Mouse (Mus musculus) hindbrain, embryonic 14.5 days (tissue): ENCODE measurements at regions not wholly inside any gene's neighbourhood (a gene's known extent, or its start where the extent isn't known, plus 50 kb on each side); places are given as distances from the start of the nearest gene placed in this dataset.

ENCODE experiments used
- ATAC-seq: fragments of 200-750 bp; cut with Nextera tagmentation; 2 replicates; pipeline ENCODE4 v1.8.0; 2017; ENCODE audit warnings: moderate number of reproducible peaks, mild to moderate bottlenecking, moderate TSS enrichment, moderate library complexity; ENCODE audit not compliant: low FRiP score
- DNase-seq: peaks from one replicate; pipeline ENCODE4 v3.0.0-alpha.2; 2015; ENCODE audit warnings: low spot score
- H3K27ac ChIP-seq: fragments of 300-500 bp; sonication (generic); 2 replicates; pipeline ENCODE4 v1.5.1; 2014; ENCODE audit warnings: mild to moderate bottlenecking, moderate library complexity
- H3K27me3 ChIP-seq: fragments of 300-500 bp; sonication (generic); 2 replicates; pipeline ENCODE4 v1.6.1; 2014; ENCODE audit warnings: mild to moderate bottlenecking, low read length, mixed read lengths; ENCODE audit not compliant: control insufficient read depth, insufficient read depth
- H3K36me3 ChIP-seq: fragments of 300-500 bp; sonication (generic); replicated peaks from 2 replicates; pipeline ENCODE4 v1.6.1; 2014; ENCODE audit not compliant: control insufficient read depth, insufficient read depth
- H3K4me1 ChIP-seq: fragments of 300-500 bp; sonication (generic); replicated peaks from 2 replicates; pipeline ENCODE4 v1.6.1; 2014; ENCODE audit warnings: antibody characterized with exemption, low read length, mixed read lengths; ENCODE audit not compliant: control insufficient read depth, insufficient read depth
- H3K4me2 ChIP-seq: fragments of 300-500 bp; sonication (generic); replicated peaks from 2 replicates; pipeline ENCODE4 v1.6.1; 2014; ENCODE audit warnings: mild to moderate bottlenecking, moderate library complexity
- H3K4me3 ChIP-seq: fragments of 300-500 bp; sonication (generic); replicated peaks from 2 replicates; pipeline ENCODE4 v1.5.1; 2014; ENCODE audit warnings: mild to moderate bottlenecking, low read length
- H3K9ac ChIP-seq: fragments of 300-500 bp; sonication (generic); 2 replicates; pipeline ENCODE4 v1.6.1; 2014
- H3K9me3 ChIP-seq: fragments of 300-500 bp; sonication (generic); 2 replicates; pipeline ENCODE4 v1.6.1; 2016; ENCODE audit warnings: low read length; ENCODE audit not compliant: control insufficient read depth
- WGBS: fragments of 180-500 bp; shearing (Covaris S2); extraction: QIAGEN DNeasy Blood & Tissue Kit; methylation state at CpG from one replicate; pipeline ENCODE4 v1.1.7; 2014; 5-methylcytosine and 5-hydroxymethylcytosine counted together

GRCm38 (mm10) chr13:106691787-106692571 lies 244.8 kb downstream of the Ipo11 start:
- Histone ChIP-seq H3K9me3 (no peaks in the 10 kb centered on the region), H3K4me2 (no peak overlapping the region), H3K27me3 (no peaks in the 10 kb centered on the region), H3K4me3 (no peak overlapping the region), H3K27ac (no peak overlapping the region), H3K9ac (no peak overlapping the region), H3K4me1 (no peaks in the 10 kb centered on the region), H3K36me3 (no peaks in the 10 kb centered on the region)
- DNase-seq (no peak), ATAC-seq (no peak)
- 86% methylated on average over 10 of the region's 10 CpGs for WGBS

- ATAC-seq (0 out of 2 replicates have a peak, but pooled peaks have one; percentile 53), DNase-seq (no peak)
- H3K27me3 ChIP-seq, result no peaks in the 10 kb centered on the region
- 54% methylated on average over 3 of the region's 3 CpGs for WGBS
- no peaks in the 10 kb centered on the region for H3K9me3 ChIP-seq
- no peak overlapping the region for H3K27ac ChIP-seq
- no peak overlapping the region for H3K4me3 ChIP-seq
- no peaks in the 10 kb centered on the region for H3K36me3 ChIP-seq
- no peak overlapping the region for H3K9ac ChIP-seq
- H3K4me1 ChIP-seq, result no peaks in the 10 kb centered on the region
- no peak overlapping the region for H3K4me2 ChIP-seq
Observed at GRCm38 (mm10) chr13:106690125-106690524, 246.6 kb downstream of the Ipo11 start.

GRCm38 (mm10) chr13:106689618-106690017 lies 247.1 kb downstream of the Ipo11 start:
- ATAC-seq, result no peak
- H3K9me3 ChIP-seq, result no peaks in the 10 kb centered on the region
- no peaks in the 10 kb centered on the region for H3K27me3 ChIP-seq
- H3K4me3 ChIP-seq, result no peak overlapping the region
- no peaks in the 10 kb centered on the region for H3K4me1 ChIP-seq
- no peak for DNase-seq
- H3K36me3 ChIP-seq, result no peaks in the 10 kb centered on the region
- H3K27ac ChIP-seq, result no peak overlapping the region
- WGBS, result 60% methylated on average over 2 of the region's 2 CpGs
- H3K9ac ChIP-seq, result no peak overlapping the region
- H3K4me2 ChIP-seq, result no peak overlapping the region

- DNase-seq (no peak), ATAC-seq (no peak)
- Histone ChIP-seq H3K4me3 (no peak overlapping the region), H3K27me3 (no peaks in the 10 kb centered on the region), H3K4me1 (no peaks in the 10 kb centered on the region), H3K36me3 (no peaks in the 10 kb centered on the region), H3K4me2 (no peak overlapping the region), H3K9ac (no peak overlapping the region), H3K27ac (no peak overlapping the region), H3K9me3 (no peaks in the 10 kb centered on the region)
- WGBS, result 86% methylated on average over 8 of the region's 8 CpGs
Observed at GRCm38 (mm10) chr13:106689051-106689450, 247.7 kb downstream of the Ipo11 start.

GRCm38 (mm10) chr13:106669665-106670064 lies 267.1 kb downstream of the Ipo11 start:
- 92% methylated on average over 5 of the region's 5 CpGs for WGBS
- Histone ChIP-seq H3K9ac (no peak overlapping the region), H3K9me3 (0 out of 2 replicates have a peak, but pooled peaks cover 4% of the 10 kb centered on the region), H3K27me3 (no peaks in the 10 kb centered on the region), H3K27ac (no peak overlapping the region), H3K4me1 (no peaks in the 10 kb centered on the region), H3K4me3 (no peak overlapping the region), H3K36me3 (no peaks in the 10 kb centered on the region), H3K4me2 (no peak overlapping the region)
- no peak for DNase-seq
- ATAC-seq, result no peak

GRCm38 (mm10) chr13:106662195-106662594 lies 274.6 kb downstream of the Ipo11 start:
- 80% methylated on average over 1 of the region's 1 CpGs for WGBS
- H3K27me3 ChIP-seq, result no peaks in the 10 kb centered on the region
- no peak overlapping the region for H3K4me2 ChIP-seq
- no peaks in the 10 kb centered on the region for H3K9me3 ChIP-seq
- no peak overlapping the region for H3K9ac ChIP-seq
- H3K36me3 ChIP-seq, result no peaks in the 10 kb centered on the region
- ATAC-seq (no peak), DNase-seq (no peak)
- no peaks in the 10 kb centered on the region for H3K4me1 ChIP-seq
- H3K27ac ChIP-seq, result no peak overlapping the region
- no peak overlapping the region for H3K4me3 ChIP-seq

GRCm38 (mm10) chr13:106649363-106649762 lies 287.4 kb downstream of the Ipo11 start:
- no peaks in the 10 kb centered on the region for H3K4me1 ChIP-seq
- H3K4me3 ChIP-seq, result no peak overlapping the region
- no peak overlapping the region for H3K9ac ChIP-seq
- no peaks in the 10 kb centered on the region for H3K9me3 ChIP-seq
- no peaks in the 10 kb centered on the region for H3K36me3 ChIP-seq
- ATAC-seq (no peak), DNase-seq (no peak)
- H3K27ac ChIP-seq, result no peak overlapping the region
- H3K27me3 ChIP-seq, result no peaks in the 10 kb centered on the region
- no peak overlapping the region for H3K4me2 ChIP-seq

GRCm38 (mm10) chr13:106643302-106643975 lies 293.3 kb downstream of the Ipo11 start:
- Histone ChIP-seq H3K4me2 (no peak overlapping the region), H3K4me1 (no peaks in the 10 kb centered on the region), H3K9ac (no peak overlapping the region), H3K36me3 (no peaks in the 10 kb centered on the region), H3K4me3 (no peak overlapping the region), H3K27ac (no peak overlapping the region), H3K27me3 (no peaks in the 10 kb centered on the region), H3K9me3 (no peaks in the 10 kb centered on the region)
- ATAC-seq (no peak), DNase-seq (no peak)
- WGBS, result 74% methylated on average over 5 of the region's 5 CpGs

GRCm38 (mm10) chr13:106638706-106639385 lies 297.9 kb downstream of the Ipo11 start:
- Histone ChIP-seq H3K4me1 (no peaks in the 10 kb centered on the region), H3K9ac (no peak overlapping the region)
- WGBS, result 74% methylated on average over 7 of the region's 7 CpGs

More at GRCm38 (mm10) chr13:106638706-106639385, 297.9 kb downstream of the Ipo11 start:
- Histone ChIP-seq H3K27ac (no peak overlapping the region), H3K36me3 (no peaks in the 10 kb centered on the region), H3K4me3 (no peak overlapping the region), H3K27me3 (no peaks in the 10 kb centered on the region), H3K4me2 (no peak overlapping the region), H3K9me3 (no peaks in the 10 kb centered on the region)
- no peak for ATAC-seq
- no peak for DNase-seq
